Mouse (Mus musculus) embryonic fibroblast, embryonic 13.5 days (primary cell): ENCODE results near the gene Prickle2.

ENCODE experiments used
- CTCF ChIP-seq: IDR thresholded peaks from 2 replicates; pipeline ENCODE4 v1.5.1; 2011; ENCODE audit warnings: mild to moderate bottlenecking, control low read depth, low read length, moderate library complexity, borderline replicate concordance; ENCODE audit not compliant: insufficient read depth
- POLR2A ChIP-seq: IDR thresholded peaks from 2 replicates; pipeline ENCODE4 v1.6.1; 2011; ENCODE audit warnings: low read depth, mild to moderate bottlenecking, control low read depth, low read length, moderate library complexity

- no peak for TF ChIP-seq POLR2A
- TF ChIP-seq CTCF = no peak
These were observed 298.7 kb downstream of the Prickle2 start for GRCm38 (mm10) chr6:92407259-92407658.
